Mouse (Mus musculus) E14TG2a.4 (cell line): ENCODE data around the gene Angpt4.

ENCODE experiments used
- CTCF ChIP-seq: conservative IDR thresholded peaks from 2 replicates; pipeline ENCODE4 v1.5.1; 2014; ENCODE audit warnings: low read length
- NANOG ChIP-seq: IDR thresholded peaks from 2 replicates; pipeline ENCODE4 v1.6.1; 2014; ENCODE audit warnings: borderline replicate concordance, low read length, mixed read lengths
- POU5F1 ChIP-seq: IDR thresholded peaks from 2 replicates; pipeline ENCODE4 v1.6.1; 2014; ENCODE audit warnings: low read length, borderline replicate concordance

DNA sequence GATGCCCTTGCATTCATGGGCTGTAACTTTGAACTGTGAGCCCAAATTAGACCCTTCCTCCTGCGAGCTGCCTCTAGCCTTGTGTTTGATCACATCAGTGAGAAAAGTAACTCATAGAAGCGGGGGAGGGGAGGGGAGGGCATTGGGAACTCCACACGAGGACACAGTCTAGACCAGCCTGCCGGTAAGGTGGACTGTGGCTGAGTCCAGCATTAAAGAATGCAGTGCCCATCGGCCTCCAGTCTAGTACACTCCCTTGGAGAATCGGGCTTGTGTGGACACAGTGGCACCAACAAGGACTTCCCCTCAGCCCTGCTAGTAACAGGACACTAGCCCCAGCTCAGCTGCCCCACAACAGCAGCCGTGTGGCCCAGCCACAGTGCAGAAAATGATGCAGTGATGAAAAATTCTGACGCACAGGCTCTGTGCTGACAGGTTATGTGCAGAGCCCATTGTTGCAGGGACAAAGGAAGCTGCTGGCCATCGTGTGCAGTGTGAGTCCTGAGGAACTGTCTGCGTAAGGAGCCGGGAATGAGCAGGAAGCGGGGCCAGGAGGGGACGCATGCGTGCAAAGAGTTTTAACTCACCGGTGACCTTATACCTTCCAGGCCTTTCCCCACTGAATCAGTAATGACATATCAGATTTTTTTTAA lies 17.8 kb upstream of the Angpt4 start:
- TF ChIP-seq CTCF: no peak
- TF ChIP-seq NANOG: no peak
- no peak for TF ChIP-seq POU5F1
